Mouse (Mus musculus): ENCODE data around the gene Megf11. TPM values are rescaled to one million over a fixed set of nuclear protein-coding genes. Genes with fewer than 3 reads are reported as not detected.

Megf11 gene
- polyA plus RNA-seq, 1 experiment from 2014 or later = 0.23 TPM

DNA sequence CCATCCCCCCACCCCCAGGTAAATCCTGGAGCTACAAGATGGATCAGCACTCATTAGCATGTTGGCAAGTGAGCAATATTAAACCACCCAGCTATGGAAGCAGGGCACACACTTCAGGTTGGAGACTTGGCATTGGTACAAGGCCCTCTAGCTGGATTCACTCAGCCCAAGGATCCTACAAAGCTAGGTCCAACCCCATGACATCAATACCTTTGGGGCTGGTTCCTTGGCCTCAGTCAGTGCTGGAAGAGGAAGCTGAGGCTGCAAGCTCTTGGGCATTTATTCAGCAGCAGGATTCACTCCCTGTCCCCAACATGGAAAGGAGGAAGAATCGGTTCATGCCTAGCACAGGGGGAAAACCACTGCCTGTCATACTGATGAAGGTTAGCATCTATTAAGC, 118.6 kb downstream of the Megf11 start:
- 50% methylated on average over 1 of the region's 1 CpGs for WGBS (ENCODE audit: insufficient replicate concordance)
- no peak for ATAC-seq (ENCODE audit: low read depth)

GRCm38 (mm10) chr9:64504456-64504855, 119.0 kb downstream of the Megf11 start:
- WGBS (ENCODE audit: insufficient replicate concordance) = 73% methylated on average over 3 of the region's 3 CpGs
- Histone ChIP-seq H3K4me2 (no peak overlapping the region), H3K27ac (no peak overlapping the region), H3K4me3 (replicated peaks) (no peak overlapping the region), H3K9ac (no peak overlapping the region), H3K27me3 (peaks cover 7% of the 10 kb centered on the region), H3K9me3 (replicated peaks) (no peaks in the 10 kb centered on the region), H3K36me3 (no peaks in the 10 kb centered on the region), H3K4me1 (replicated peaks) (no peaks in the 10 kb centered on the region)
- ATAC-seq (ENCODE audit: low read depth) (no peak), DNase-seq (no peak)

More for the DNA sequence above, 118.6 kb downstream of the Megf11 start:
- Histone ChIP-seq H3K9ac (no peak overlapping the region), H3K4me3 (replicated peaks) (no peak overlapping the region), H3K4me1 (replicated peaks) (no peaks in the 10 kb centered on the region), H3K27me3 (peaks cover 7% of the 10 kb centered on the region), H3K9me3 (replicated peaks) (no peaks in the 10 kb centered on the region), H3K4me2 (no peak overlapping the region), H3K27ac (no peak overlapping the region), H3K36me3 (no peaks in the 10 kb centered on the region)
- DNase-seq = no peak

DNA sequence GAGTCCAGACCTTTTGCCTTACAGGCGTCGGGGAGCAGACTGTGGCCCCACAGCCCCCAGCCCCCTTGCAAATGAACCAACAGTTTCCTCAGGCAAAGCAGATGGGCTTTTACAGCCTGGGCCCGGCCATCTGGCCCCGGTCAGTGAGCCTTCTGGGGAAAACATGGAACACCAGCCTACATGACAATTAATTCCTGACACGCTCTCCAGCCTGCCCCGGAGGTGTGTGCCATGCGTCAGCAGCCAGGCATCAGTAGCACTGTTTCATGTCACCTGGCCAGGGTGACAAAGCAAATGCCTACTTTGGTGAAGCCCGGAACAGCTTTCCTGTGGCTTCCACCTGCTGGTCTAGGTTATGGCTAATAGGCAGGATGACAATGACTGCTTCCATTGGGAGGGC, 119.5 kb downstream of the Megf11 start:
- H3K4me3 ChIP-seq (replicated peaks) = no peak overlapping the region
- no peak overlapping the region for H3K4me2 ChIP-seq
- no peaks in the 10 kb centered on the region for H3K36me3 ChIP-seq
- no peak overlapping the region for H3K9ac ChIP-seq
- H3K4me1 ChIP-seq (replicated peaks) = no peaks in the 10 kb centered on the region
- peaks cover 7% of the 10 kb centered on the region; the same call in 1 of the 2 replicates for H3K27me3 ChIP-seq
- H3K27ac ChIP-seq = no peak overlapping the region
- no peaks in the 10 kb centered on the region for H3K9me3 ChIP-seq (replicated peaks)
- DNase-seq (no peak), ATAC-seq (ENCODE audit: low read depth) (no peak)
- WGBS (ENCODE audit: insufficient replicate concordance) = 74% methylated on average over 8 of the region's 8 CpGs

- 69% methylated on average over 11 of the region's 11 CpGs for WGBS (ENCODE audit: insufficient replicate concordance)
These were observed 121.2 kb downstream of the Megf11 start for GRCm38 (mm10) chr9:64506440-64507206.

GRCm38 (mm10) chr9:64507207-64507517, 121.7 kb downstream of the Megf11 start:
- no peak for ATAC-seq (ENCODE audit: low read depth)

More at GRCm38 (mm10) chr9:64506440-64507206, 121.2 kb downstream of the Megf11 start:
- Histone ChIP-seq H3K4me3 (replicated peaks) (no peak overlapping the region), H3K4me2 (no peak overlapping the region), H3K9me3 (replicated peaks) (no peaks in the 10 kb centered on the region), H3K27ac (no peak overlapping the region), H3K36me3 (no peaks in the 10 kb centered on the region), H3K9ac (no peak overlapping the region), H3K27me3 (peaks cover 5% of the 10 kb centered on the region; the same call in 1 of the 2 replicates), H3K4me1 (replicated peaks) (no peaks in the 10 kb centered on the region)
- DNase-seq = no peak
- no peak; the same call in 1 of the 2 replicates for ATAC-seq (ENCODE audit: low read depth)

DNA sequence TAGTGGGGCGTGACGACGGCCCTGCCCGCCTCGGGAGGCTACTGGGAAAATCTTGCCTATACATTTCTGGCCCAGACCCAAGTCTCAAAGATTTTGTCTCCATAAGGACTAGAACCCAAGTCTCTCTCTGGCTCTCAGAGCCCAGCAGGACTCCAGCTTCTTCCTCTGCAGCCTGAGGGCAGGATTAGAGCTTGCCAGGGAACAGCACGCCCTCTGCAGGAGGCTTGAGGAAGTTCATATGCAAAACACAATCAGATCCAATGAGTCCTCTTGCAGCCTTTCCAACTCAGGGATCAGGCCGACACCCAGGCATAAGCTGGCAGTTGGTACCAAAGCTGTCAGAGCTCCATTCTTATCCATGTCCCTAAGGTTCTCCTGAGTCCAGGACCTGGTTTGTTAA, 122.6 kb downstream of the Megf11 start:
- peaks cover 11% of the 10 kb centered on the region; the same call in 1 of the 2 replicates for H3K27me3 ChIP-seq
- H3K27ac ChIP-seq = no peak overlapping the region
- H3K9me3 ChIP-seq (replicated peaks) = no peaks in the 10 kb centered on the region
- H3K4me2 ChIP-seq = no peak overlapping the region
- no peak for DNase-seq
- peaks cover 5% of the 10 kb centered on the region for H3K4me1 ChIP-seq (replicated peaks)
- H3K9ac ChIP-seq = no peak overlapping the region
- ATAC-seq (ENCODE audit: low read depth) = no peak
- no peak overlapping the region for H3K4me3 ChIP-seq (replicated peaks)
- WGBS (ENCODE audit: insufficient replicate concordance) = 62% methylated on average over 7 of the region's 7 CpGs
- H3K36me3 ChIP-seq = no peaks in the 10 kb centered on the region

More at GRCm38 (mm10) chr9:64507207-64507517, 121.7 kb downstream of the Megf11 start:
- no peak for DNase-seq
- WGBS (ENCODE audit: insufficient replicate concordance) = 55% methylated on average over 6 of the region's 6 CpGs
- H3K9me3 ChIP-seq (replicated peaks) = no peaks in the 10 kb centered on the region
- H3K4me2 ChIP-seq = no peak overlapping the region
- no peak overlapping the region for H3K4me3 ChIP-seq (replicated peaks)
- H3K27ac ChIP-seq = 0 out of 2 replicates have a peak overlapping the region, but pooled peaks have one; percentile 21
- H3K36me3 ChIP-seq = no peaks in the 10 kb centered on the region
- no peaks in the 10 kb centered on the region for H3K4me1 ChIP-seq (replicated peaks)
- no peak overlapping the region for H3K9ac ChIP-seq
- peaks cover 6% of the 10 kb centered on the region; the same call in 1 of the 2 replicates for H3K27me3 ChIP-seq

- WGBS (ENCODE audit: insufficient replicate concordance) = 60% methylated on average over 6 of the region's 6 CpGs
- no peaks in the 10 kb centered on the region for H3K9me3 ChIP-seq (replicated peaks)
- peaks cover 16% of the 10 kb centered on the region for H3K4me1 ChIP-seq (replicated peaks)
- peaks cover 7% of the 10 kb centered on the region; the same call in 1 of the 2 replicates for H3K27me3 ChIP-seq
- no peak overlapping the region for H3K4me2 ChIP-seq
- ATAC-seq (ENCODE audit: low read depth) = no peak
- H3K36me3 ChIP-seq = no peaks in the 10 kb centered on the region
- no peak overlapping the region for H3K9ac ChIP-seq
- H3K4me3 ChIP-seq (replicated peaks) = no peak overlapping the region
- no peak overlapping the region for H3K27ac ChIP-seq
- DNase-seq = no peak
These were observed 129.4 kb downstream of the Megf11 start for GRCm38 (mm10) chr9:64514826-64515225.

DNA sequence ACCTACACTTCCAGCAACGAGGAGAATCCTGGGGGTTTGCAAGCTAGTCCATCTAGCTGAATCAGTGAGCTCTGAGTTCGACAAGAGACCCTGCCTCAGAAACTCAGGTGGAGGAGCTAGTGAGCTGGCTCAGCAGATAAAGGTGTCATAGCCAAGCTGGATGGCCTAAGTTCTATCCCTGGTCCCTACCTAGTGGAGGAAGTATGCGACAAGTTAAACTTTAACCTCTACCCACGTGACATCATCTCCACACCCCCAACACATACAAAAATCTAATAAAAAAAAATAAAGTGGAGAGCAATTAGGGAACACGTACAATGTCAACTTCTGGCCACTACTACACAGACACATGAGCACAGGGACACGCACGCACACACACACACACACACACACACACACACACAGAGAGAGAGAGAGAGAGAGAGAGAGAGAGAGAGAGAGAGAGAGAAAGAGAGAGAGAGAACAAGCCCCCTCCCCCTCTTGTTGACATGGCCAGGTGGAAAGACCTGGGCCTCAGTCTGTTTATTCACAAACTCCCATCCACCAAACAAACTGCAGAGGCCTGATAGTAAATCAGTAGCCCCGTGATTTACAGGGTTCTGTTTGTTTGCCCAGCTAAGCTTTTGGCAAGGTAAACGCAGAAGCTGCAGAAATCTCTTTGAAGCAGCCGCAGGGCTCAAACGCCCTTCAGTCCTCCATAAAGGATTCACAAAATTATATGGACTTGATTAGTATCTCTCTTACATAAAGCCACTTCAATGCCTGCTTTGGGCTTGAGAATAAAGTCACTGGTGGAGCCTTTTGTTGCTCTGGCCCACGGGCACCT, 134.7 kb downstream of the Megf11 start:
- ATAC-seq (ENCODE audit: low read depth) (no peak), DNase-seq (no peak)
- peaks cover 8% of the 10 kb centered on the region; the same call in 1 of the 2 replicates for H3K4me1 ChIP-seq (replicated peaks)
- no peaks in the 10 kb centered on the region for H3K36me3 ChIP-seq
- no peaks in the 10 kb centered on the region for H3K9me3 ChIP-seq (replicated peaks)
- H3K9ac ChIP-seq = no peak overlapping the region
- H3K4me3 ChIP-seq (replicated peaks) = no peak overlapping the region
- WGBS (ENCODE audit: insufficient replicate concordance) = 57% methylated on average over 12 of the region's 12 CpGs
- H3K27me3 ChIP-seq = peaks cover 8% of the 10 kb centered on the region; the same call in 1 of the 2 replicates
- H3K27ac ChIP-seq = no peak overlapping the region; the same call in 1 of the 2 replicates
- no peak overlapping the region for H3K4me2 ChIP-seq

- H3K9ac ChIP-seq = no peak overlapping the region
- no peak overlapping the region for H3K4me2 ChIP-seq
- no peak overlapping the region for H3K4me3 ChIP-seq (replicated peaks)
- H3K27me3 ChIP-seq = peaks cover 8% of the 10 kb centered on the region; the same call in 1 of the 2 replicates
- 58% methylated on average over 4 of the region's 4 CpGs for WGBS (ENCODE audit: insufficient replicate concordance)
- H3K9me3 ChIP-seq (replicated peaks) = no peaks in the 10 kb centered on the region
- no peak overlapping the region for H3K27ac ChIP-seq
- H3K36me3 ChIP-seq = no peaks in the 10 kb centered on the region
- H3K4me1 ChIP-seq (replicated peaks) = peaks cover 8% of the 10 kb centered on the region; the same call in 1 of the 2 replicates
- DNase-seq = no peak
- no peak for ATAC-seq (ENCODE audit: low read depth)
These were observed 135.4 kb downstream of the Megf11 start for GRCm38 (mm10) chr9:64520747-64521283.

DNA sequence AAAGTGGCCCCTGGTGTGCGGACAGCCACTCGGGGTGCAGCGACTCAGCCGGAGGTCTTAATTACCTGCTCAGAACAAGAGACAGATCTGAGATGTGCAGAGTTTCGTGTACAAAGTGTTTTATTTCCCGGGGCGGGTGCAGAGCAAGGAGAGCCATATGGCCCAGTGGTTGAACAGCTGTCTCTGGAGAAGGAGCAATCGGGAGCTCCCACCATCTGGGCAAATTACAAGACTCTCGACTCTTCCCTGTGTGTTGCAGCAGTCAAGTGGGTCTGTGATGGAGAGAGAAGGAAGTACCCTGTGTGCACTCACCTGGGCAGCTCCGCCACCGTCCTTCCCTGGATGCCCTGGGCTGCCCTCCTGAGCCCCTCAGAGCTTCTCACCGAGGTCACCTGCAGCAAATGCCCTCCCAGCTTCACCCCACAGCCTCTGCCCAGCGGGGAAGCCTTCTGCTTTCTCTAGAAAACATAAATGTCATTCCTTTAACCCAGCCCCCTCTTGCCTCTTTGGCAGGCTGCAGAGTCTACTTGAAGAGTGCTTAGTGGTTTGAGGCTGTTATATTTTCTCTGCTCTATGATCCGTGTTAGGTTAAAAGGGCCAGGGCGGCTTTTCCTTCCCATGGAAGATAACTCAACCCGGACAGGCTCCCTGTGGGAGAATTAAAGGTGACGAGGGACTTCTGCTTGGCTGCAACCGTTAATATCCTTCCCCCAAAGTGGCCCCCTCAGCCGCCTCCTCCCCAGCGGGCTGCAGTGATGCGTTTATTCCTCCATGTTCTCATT, 138.0 kb downstream of the Megf11 start:
- 65% methylated on average over 21 of the region's 21 CpGs for WGBS (ENCODE audit: insufficient replicate concordance)
- Histone ChIP-seq H3K36me3 (no peaks in the 10 kb centered on the region), H3K27ac (no peak overlapping the region), H3K9me3 (replicated peaks) (no peaks in the 10 kb centered on the region), H3K4me2 (no peak overlapping the region), H3K4me1 (replicated peaks) (peaks cover 8% of the 10 kb centered on the region; the same call in 1 of the 2 replicates), H3K9ac (no peak overlapping the region), H3K27me3 (peaks cover 8% of the 10 kb centered on the region; the same call in 1 of the 2 replicates), H3K4me3 (replicated peaks) (no peak overlapping the region)
- ATAC-seq (ENCODE audit: low read depth) = no peak
- no peak for DNase-seq
